Comparison of ENCODE assay signal across 15 mouse cellular contexts in the genomic region with DNA sequence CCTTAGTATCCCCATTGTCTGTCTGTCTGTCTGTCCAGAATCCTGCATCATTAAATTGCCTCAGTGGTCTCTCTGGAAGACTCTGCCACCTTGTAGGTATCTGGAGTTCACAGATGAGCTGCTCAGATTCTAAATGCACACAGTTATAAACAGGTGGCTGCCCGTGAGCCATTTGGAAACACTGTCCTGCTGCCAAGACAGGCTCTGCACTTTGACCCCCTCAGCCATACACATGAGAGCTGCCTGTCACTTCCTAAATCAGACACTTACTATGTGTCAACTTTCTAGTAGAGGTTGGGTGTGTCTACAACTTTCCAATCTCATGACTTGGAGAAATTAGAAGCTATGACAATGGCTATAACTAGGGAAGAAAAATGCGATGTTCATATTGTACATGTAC. TPM values are rescaled to one million over a fixed set of nuclear protein-coding genes. Genes with fewer than 3 reads are reported as not detected.
"Had no signal": no experiment of that assay in that cellular context is flagged by ENCODE, and none has a peak within 500 bp of the region (broad histone marks: within the 10 kb centered on the region; RNA-seq: fewer than 3 reads in every experiment).

No protein-coding gene starts in this region.

- ATAC-seq: intestine, embryonic 15.5 days; midbrain, embryonic 15.5 days had no signal

- H3K4me3 ChIP-seq: intestine, embryonic 15.5 days; limb, embryonic 13.5 days; lung, embryonic 15.5 days; megakaryocyte, embryonic 14.5 days; midbrain, embryonic 15.5 days; neural tube, embryonic 12.5 days had no signal

- H3K36me3 ChIP-seq: intestine, embryonic 15.5 days; lung, embryonic 15.5 days had no signal

- H3K27me3 ChIP-seq: intestine, embryonic 15.5 days; limb, embryonic 13.5 days; lung, embryonic 15.5 days; midbrain, embryonic 15.5 days; neural tube, embryonic 12.5 days had no signal

- H3K4me1 ChIP-seq: intestine, embryonic 15.5 days; limb, embryonic 13.5 days; lung, embryonic 15.5 days; megakaryocyte, embryonic 14.5 days; midbrain, embryonic 15.5 days; neural tube, embryonic 12.5 days had no signal

- H3K27ac ChIP-seq: hindbrain, embryonic 14.5 days; intestine, embryonic 15.5 days; kidney, postnatal 0 days; limb, embryonic 13.5 days; liver, embryonic 14.5 days; lung, embryonic 15.5 days; midbrain, embryonic 15.5 days; neural tube, embryonic 12.5 days; stomach, postnatal 0 days had no signal

- H3K9me3 ChIP-seq: intestine, embryonic 15.5 days; limb, embryonic 13.5 days; lung, embryonic 15.5 days; midbrain, embryonic 15.5 days had no signal

- H3K4me2 ChIP-seq: hindbrain, embryonic 14.5 days; intestine, embryonic 15.5 days; limb, embryonic 13.5 days; lung, embryonic 15.5 days; midbrain, embryonic 11.5 days; midbrain, embryonic 15.5 days; neural tube, embryonic 12.5 days had no signal

- DNase-seq: left cerebral cortex, postnatal 4 days; lung, postnatal 4 days; thymus, postnatal 4 days had no signal

- H3K9ac ChIP-seq: hindbrain, embryonic 14.5 days; intestine, embryonic 15.5 days; limb, embryonic 13.5 days; liver, embryonic 14.5 days; lung, embryonic 15.5 days; midbrain, embryonic 15.5 days; neural tube, embryonic 12.5 days had no signal

RNA-seq across cellular contexts. Expression of gene Mapre3, which starts 25.3 kb away (rescaled TPM):
- total RNA-seq: monocyte, adult 5-6 weeks had no signal
